Mouse (Mus musculus) brown adipose tissue, adult 24 weeks (tissue): ENCODE measurements around the gene Shisal2a. TPM values are rescaled to one million over a fixed set of nuclear protein-coding genes. Genes with fewer than 3 reads are reported as not detected.
A peak's percentile ranks its signal among the peaks of the same experiment; 100 is the strongest.

Source experiments
- H3K27ac ChIP-seq: fragments of 200-500 bp; replicated peaks from 2 replicates; pipeline ENCODE4 v1.5.1; 2012; ENCODE audit warnings: low read depth, mild to moderate bottlenecking, low read length
- H3K4me1 ChIP-seq: fragments of 200-500 bp; 2 replicates; pipeline ENCODE4 v1.6.1; 2012; ENCODE audit warnings: low read length, mixed read lengths; ENCODE audit not compliant: control insufficient read depth, insufficient read depth, insufficient read length
- H3K4me3 ChIP-seq: fragments of 200-500 bp; 2 replicates; pipeline ENCODE4 v1.5.1; 2012; ENCODE audit warnings: low read depth, mild to moderate bottlenecking, low read length, moderate library complexity; ENCODE audit not compliant: insufficient read depth
- polyA plus RNA-seq: library from polyadenylated mRNA; stranded (reverse); fragments of >200 nt; gene quantifications from 2 replicates; pipeline ENCODE4 v1.2.4, GENCODE M21; 2012; ENCODE audit not compliant: missing spikeins, insufficient read depth, insufficient read length

The Shisal2a gene
- polyA plus RNA-seq: not detected in 2 replicates

DNA sequence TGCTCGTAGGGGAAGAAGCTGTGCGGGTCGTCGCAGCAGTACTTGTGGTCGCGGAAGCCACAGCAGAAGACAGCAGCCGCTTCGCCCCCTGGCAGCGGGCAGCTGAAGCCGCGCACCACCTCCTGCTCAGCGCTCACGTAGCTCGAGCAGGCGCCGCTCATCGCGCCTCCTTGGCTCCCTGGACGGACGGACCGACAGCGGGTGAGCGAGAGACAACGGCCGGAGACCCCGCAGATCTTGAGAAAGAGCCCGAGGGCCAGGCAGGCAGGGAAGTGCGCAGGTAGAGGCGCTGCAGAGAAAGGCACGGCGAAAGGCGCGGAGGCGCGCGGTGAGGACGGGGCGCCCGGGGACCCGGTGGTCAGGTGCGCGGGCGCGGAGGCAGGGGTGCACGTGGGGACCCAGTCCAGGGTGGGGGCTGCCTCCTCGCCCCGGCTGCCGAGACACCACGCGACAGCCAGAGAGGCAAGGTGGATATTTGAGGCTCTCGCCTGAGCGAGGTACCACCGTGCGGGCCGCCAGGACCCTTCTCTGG is at the start of gene Shisal2a:
TSS of gene Shisal2a (minus strand) at position 167 of the 532 bp plus-strand sequence.
- H3K27ac ChIP-seq: no peak within 1 kb of the TSS
- H3K4me3 ChIP-seq: peak within 1 kb of the TSS; percentile 44
- no peaks in the 10 kb centered on the region; the same call in 1 of the 2 replicates for H3K4me1 ChIP-seq

DNA sequence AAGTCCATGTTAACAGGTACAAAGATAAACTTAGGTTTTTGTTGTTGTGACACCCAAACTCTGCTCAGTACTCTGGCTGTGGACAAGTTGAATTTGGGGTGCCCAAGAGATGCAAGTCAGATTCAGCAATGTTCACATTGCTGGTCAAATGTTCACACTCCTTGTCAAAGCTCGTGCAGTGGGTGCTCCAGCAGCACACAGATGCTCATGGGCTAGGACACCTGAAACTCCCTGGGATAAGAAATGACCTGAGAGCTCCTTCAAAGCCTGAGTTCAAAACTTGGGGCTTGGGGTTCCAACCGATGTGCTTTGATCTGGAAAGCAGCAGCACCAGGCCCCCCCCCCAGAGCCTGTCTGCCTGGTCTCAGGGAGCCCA is 48.4 kb upstream of the Shisal2a start:
- Histone ChIP-seq H3K4me3 (no peak overlapping the region), H3K4me1 (no peaks in the 10 kb centered on the region; the same call in 1 of the 2 replicates), H3K27ac (no peak overlapping the region)

DNA sequence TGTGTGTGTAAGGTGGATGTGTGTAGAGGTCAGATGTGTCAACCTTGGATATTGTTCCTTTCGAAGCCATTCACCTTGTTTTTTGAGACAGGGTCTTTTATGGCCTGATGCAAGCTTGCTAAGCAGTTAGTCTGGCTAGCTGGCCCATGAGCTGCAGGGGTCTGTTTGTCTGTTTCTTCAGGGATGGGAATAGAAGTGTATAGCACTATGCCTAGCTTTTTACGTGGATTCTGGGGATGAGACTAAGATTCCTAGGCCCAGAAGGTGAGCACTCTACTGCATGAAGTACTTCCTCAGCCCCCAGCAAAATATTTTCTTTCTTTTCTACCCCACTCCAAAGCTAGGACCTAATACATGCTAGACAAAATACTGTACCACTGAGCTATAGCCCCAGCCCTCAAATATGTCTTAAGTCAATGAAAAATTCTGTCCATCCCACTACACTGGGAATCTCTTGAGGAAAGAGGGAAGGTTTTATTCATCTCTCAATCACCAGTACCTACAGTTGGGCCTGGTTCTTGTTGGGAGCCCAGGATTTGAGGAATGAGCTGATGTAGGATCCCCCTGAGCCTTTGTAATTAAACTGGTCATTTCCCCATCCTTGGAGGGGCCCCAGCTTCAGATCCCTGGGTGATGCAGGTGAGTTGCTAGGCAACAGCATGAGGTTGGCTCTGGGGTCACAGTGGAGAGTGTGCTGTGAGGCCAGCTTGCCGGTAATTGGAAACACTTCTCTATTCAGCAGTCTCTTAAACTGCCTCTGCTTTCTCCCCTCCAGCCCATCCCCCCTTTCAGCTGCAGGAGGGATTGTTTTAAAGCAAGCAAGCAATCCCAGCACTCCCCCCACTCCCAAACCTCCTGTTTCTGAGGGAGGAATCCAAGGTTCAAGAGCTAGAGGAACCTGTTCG is 47.8 kb upstream of the Shisal2a start:
- Histone ChIP-seq H3K4me1 (no peaks in the 10 kb centered on the region; the same call in 1 of the 2 replicates), H3K4me3 (no peak overlapping the region), H3K27ac (no peak overlapping the region)

DNA sequence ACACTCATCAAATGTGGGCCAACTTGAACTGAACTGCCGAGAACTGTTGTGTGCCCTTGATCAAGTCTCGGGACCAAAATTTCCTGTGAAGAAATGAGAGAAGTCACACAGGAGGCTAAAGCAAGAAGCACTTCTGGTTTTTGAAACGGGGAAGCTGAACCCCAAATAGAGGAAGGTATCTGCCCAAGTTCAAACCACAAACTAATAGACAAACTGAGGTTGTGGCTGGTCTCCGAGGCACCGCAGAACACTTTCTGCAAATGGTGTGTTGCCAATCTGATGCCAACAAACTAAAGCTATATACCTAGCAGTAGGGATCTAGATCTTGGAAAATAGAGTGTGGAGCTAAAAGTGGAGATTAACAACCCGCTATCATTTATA is 45.2 kb upstream of the Shisal2a start:
- Histone ChIP-seq H3K27ac (no peak overlapping the region), H3K4me1 (no peaks in the 10 kb centered on the region), H3K4me3 (no peak overlapping the region)

DNA sequence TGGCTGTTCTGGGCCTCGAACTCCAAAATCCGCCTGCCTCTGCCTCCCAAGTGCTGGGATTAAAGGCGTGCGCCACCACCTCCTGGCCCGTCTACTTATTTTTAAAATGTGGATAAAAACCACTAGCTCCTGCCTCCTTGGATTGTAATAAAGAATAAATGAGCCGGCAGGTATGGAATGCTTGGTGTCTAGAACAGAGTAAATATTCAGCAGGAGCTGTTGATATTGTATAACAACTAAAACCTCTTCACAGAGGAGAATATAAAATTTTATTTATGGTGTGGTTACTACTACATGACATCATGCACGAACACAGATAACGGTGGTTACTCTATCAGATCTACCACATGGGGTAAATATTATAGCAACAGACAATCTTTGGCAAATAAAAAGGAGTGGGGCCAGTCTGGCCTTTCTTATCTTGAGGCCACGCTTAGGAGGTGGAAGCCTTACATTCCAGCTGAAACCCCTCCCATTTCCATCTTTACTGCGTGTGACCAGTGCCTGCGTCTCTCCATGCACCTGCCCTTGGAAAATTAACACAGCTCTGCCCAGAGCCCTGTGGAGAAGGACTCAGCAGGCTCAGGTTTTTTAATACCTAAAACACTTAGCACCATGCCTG is 44.7 kb upstream of the Shisal2a start:
- Histone ChIP-seq H3K4me1 (no peaks in the 10 kb centered on the region), H3K4me3 (no peak overlapping the region), H3K27ac (no peak overlapping the region)

DNA sequence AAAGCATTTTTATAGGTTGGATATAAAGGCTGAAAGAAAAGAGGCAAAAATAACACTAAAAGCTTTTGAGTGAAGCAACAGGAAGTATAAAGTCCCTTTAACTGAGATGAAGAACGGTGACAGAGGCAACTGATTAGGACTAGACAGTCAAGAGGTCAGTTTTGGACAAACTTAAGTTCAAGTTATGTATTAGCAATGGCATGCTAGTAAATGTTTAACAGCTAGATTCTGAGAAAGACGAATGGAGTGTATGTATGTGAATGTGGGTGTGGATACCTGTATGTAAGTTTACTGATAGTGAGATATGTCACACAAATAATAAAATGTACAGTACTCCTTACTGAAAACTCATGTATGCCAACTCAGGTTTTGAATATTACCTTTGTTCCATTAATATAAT is 41.4 kb upstream of the Shisal2a start:
- H3K27ac ChIP-seq: no peak overlapping the region

DNA sequence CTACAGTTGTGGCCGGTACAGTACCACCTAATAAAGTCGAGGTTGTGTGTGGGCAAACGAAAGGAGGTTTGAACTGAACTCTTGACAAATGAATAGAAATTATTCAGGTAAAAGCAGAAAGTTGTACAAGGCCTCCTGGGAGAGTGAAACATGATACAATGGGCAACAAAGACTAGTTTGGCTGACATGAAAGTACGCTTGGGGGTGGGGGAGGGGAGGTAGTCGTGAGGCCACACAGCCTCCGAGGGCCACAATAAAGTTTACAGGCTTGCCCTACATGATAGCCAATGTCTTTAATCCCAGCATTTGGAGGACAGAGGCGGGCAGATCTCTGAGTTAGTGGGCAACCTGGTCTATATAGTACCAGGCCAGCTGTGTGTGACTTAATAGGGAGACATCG is 24.5 kb upstream of the Shisal2a start:
- Histone ChIP-seq H3K4me3 (no peak overlapping the region), H3K27ac (no peak overlapping the region), H3K4me1 (peaks cover 3% of the 10 kb centered on the region; the same call in 1 of the 2 replicates)

More for the DNA sequence above, 41.4 kb upstream of the Shisal2a start:
- H3K4me1 ChIP-seq: no peaks in the 10 kb centered on the region
- no peak overlapping the region for H3K4me3 ChIP-seq

DNA sequence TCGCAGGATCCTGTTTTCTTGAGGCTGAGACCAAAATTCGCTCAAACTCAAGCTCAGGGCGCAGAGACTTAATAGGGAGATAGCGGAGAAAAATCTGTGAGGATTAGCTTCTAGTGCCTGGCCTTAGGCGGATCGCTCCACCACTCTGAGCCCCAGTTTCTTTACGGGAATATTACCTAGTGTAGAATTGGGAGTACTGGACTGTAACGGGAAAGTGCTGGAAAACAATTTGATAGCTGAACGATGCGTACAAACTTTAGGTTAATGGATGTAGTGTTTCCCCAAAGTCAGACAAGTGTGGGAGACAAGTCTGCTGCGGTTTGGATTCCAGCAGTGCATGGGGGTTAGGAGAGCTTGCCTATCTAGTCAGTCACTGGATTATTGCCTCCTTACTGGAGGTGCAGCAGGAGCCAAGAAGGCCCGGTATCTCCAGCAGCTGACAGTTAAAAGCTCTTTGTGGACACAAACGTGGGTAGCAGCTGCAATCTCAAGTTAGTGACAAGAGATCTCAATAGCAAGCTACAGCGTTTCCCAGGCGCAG is 23.8 kb upstream of the Shisal2a start, which contains the start of gene Gpx7:
TSS of gene Gpx7 (minus strand) at position 101 of the 541 bp plus-strand sequence.
- H3K4me3 ChIP-seq: peak within 1 kb of the TSS; percentile 63
- peak within 1 kb of the TSS; percentile 63 for H3K27ac ChIP-seq
- H3K4me1 ChIP-seq: peaks cover 3% of the 10 kb centered on the region; the same call in 1 of the 2 replicates

DNA sequence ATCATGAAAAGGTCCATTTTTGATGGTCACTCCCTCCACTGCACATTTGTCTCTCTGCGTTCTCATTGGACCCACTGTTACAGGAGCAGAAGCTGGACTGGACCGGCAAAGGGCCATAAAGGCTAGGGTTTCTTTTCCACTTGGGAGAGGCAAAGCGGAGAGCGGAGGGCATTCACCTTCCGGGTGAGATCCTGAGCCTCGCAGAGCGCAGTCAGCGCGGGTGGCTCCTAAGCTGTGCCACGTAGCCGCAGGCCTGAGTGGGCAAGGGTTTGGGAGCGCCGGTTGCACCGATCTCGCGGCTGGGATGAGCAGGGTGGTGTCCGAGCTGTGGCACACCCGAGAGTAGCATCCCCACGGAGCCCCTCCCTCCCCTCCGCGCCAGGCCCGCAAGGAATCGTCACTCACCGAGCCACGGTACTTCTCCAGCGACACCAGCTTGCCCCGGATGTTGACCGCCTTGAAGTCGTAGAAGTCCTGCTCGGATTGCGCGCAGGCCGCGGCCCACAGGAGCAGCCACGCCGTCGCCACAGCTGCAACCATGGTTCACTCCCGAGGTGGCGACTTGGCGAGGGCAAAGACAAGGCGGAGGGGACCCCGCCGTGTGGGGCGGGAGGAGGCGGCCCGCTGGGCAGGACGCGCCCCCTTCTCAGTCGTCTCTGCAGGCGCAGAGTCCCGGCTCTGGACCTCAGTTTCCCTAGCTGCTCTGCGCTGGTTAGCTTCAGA is 23.1 kb upstream of the Shisal2a start:
- H3K4me3 ChIP-seq: peak overlapping the region; percentile 63
- H3K27ac ChIP-seq: peak overlapping the region; percentile 63
- H3K4me1 ChIP-seq: peaks cover 3% of the 10 kb centered on the region; the same call in 1 of the 2 replicates

DNA sequence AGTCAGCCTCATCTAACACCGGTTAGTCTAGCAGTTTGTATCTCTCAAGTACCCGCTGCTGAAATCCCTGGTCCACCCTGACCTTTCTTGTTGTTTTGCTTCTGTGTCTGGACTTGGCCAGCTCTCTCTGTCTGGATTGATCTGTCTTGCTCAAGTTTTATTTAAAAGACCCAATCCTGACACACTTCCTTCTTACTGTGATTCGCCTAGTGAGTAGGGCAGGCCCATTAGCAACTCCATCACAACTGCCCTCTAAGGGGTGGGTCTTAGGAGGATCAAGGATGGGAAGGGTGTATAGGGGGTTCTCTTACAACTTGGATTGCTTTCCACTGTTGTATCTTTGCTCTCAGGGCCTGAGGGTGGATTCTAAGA is 22.6 kb upstream of the Shisal2a start:
- peaks cover 3% of the 10 kb centered on the region; the same call in 1 of the 2 replicates for H3K4me1 ChIP-seq
- H3K4me3 ChIP-seq: peak overlapping the region; percentile 63
- H3K27ac ChIP-seq: peak overlapping the region; percentile 63

DNA sequence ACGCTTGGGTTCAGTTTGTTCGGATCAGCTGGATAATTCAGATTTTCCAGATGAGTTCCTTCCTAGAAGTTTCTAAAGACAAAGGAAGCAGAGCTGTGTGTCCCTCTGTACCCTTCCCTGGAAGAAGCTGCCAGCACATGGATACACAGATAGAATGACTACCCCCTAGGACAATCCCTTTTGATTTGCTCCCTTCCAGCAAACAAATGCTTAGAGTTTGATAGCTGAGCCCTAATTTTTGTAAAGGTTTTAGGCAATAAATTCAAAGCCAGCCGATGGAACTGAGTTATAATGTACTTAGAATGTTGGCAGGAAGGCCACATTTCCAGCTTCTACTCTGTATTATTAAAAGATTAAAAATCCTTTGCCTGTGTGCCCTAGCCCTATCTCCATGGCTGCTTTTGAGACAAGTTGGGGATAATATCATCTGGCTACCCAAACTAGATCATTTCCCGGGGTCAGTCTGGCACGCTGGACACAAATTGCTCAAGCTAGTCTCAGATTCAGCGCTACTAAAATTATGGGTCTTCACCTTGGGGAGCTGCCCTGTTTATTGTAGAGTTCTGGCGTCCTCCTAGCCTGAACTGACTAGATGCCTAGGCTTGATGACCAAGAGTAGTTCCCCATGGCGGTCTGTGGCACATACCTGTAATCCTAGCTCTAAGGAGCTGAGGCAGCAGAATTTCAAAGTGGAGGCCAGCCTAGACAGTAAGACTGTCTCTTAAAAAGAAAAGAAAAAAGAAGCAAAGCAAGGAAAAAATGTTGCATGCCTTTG is 20.9 kb upstream of the Shisal2a start:
- peaks cover 3% of the 10 kb centered on the region; the same call in 1 of the 2 replicates for H3K4me1 ChIP-seq
- H3K27ac ChIP-seq: no peak overlapping the region
- H3K4me3 ChIP-seq: no peak overlapping the region

DNA sequence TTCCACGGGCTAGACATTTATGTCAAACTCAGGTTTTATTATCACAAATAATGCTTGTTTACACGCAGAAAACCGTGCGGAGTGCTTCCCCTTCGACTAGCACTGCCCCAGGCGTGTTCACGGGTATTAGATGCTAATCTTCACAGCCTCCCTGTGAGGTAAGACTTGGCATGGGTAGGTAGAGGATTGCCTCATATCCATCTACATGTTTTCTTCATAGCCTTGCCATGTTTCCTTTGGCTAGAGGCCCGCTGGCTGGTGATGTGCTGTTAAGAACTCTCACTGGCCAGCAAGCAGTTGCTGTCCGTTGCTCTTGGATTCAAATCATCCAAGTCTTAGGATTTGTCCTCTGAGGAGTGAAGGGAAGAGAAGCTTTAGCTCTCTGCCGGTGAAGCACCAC is 17.2 kb upstream of the Shisal2a start:
- Histone ChIP-seq H3K4me3 (no peak overlapping the region), H3K4me1 (no peaks in the 10 kb centered on the region), H3K27ac (no peak overlapping the region)

DNA sequence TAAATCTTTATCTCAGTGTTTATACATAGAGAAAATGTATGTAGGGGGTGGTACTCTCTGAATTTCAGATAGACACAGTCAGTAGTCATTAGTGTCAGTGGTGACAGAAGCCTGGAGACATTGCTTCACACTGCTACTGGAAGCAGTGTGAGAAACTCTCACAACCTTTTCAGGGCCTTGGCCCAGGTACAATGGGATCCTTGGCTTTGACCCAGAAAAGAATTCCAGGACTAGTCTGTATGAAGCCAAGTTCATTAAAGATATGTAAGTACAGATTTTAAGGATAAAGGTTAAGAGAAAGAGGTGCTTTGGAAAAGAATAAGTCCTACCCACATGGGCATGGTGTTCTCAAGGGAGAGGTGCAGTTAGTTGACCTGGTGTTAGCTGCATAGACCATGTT is 11.1 kb upstream of the Shisal2a start:
- H3K4me1 ChIP-seq: 0 out of 2 replicates have a peak, but pooled peaks cover 2% of the 10 kb centered on the region
- H3K4me3 ChIP-seq: no peak overlapping the region
- H3K27ac ChIP-seq: no peak overlapping the region

DNA sequence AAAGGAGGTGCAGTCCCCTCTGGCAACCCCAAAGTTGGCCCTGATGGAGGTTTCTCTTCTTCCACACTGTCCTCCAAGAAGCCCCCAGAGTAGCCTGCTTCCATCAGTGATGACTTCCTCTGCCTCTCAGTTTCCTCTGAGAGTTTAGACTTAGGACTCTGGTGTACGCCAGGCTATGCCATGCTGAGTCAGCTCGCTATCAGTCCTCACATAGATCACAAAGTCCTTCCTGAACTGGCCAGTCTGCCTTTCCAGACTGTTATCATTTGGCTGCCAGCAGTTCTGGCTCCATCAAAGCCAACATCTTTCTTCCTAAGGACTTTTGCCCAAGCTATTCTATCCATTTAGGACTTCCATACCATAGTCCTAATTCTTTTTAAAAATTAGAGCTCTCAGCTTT is 9.4 kb upstream of the Shisal2a start:
- no peak overlapping the region for H3K27ac ChIP-seq
- no peak overlapping the region for H3K4me3 ChIP-seq
- 0 out of 2 replicates have a peak, but pooled peaks cover 2% of the 10 kb centered on the region for H3K4me1 ChIP-seq
